Mouse (Mus musculus): ENCODE data around the gene Slc35g1. TPM values are rescaled to one million over a fixed set of nuclear protein-coding genes. Genes with fewer than 3 reads are reported as not detected.

Gene Slc35g1
- polyA plus RNA-seq, 1 experiment from 2014 or later = 2.9 TPM

- no peak for ATAC-seq (ENCODE audit: low FRiP score)
- Histone ChIP-seq H3K4me1 (no peaks in the 10 kb centered on the region), H3K36me3 (no peaks in the 10 kb centered on the region), H3K9ac (no peak overlapping the region), H3K9me3 (replicated peaks) (peaks cover 7% of the 10 kb centered on the region; the same call in 1 of the 2 replicates), H3K4me2 (replicated peaks) (no peak overlapping the region), H3K27ac (no peak overlapping the region), H3K27me3 (no peaks in the 10 kb centered on the region), H3K4me3 (no peak overlapping the region)
- WGBS = 68% methylated on average over 7 of the region's 7 CpGs
Measured at GRCm38 (mm10) chr19:38431326-38431725, 35.5 kb downstream of the Slc35g1 start.

DNA sequence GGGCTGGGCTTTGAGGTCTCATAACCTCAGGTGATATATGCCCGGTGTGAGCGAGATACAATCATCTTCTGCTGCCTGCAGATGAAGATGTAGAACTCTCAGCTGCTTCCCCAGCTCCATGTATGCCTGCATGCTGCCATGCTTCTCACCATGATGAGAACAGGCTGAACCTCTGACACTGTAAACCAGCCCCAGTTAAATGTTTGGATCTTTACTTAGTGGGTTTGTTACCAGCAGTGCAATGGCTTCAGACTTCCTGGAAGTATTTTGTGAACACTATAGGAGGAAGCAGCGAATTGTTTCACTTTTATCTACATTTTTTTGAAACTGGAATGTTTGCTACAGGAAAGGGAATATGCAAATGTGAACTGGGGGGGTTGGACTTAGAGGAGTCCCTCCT is 36.2 kb downstream of the Slc35g1 start:
- H3K4me1 ChIP-seq = no peaks in the 10 kb centered on the region
- no peak overlapping the region for H3K9ac ChIP-seq

DNA sequence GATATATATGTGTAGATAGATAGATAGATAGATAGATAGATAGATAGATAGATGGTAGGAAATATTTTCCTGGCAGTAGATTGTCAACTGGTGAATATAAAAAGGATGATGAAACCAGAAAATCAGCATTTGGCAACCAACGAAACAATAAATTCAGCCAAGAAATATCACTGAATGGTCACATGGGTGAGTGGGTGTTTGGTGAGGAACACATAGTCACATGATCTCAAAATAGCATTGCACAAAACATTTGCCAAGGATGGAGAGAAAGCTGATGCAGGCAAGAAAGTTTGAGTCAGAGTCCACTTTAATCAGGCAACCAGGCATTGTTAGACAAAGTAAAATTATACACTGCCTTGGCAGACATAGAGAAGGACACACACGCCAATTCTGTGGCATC is 37.6 kb downstream of the Slc35g1 start:
- no peaks in the 10 kb centered on the region for H3K36me3 ChIP-seq
- no peaks in the 10 kb centered on the region for H3K4me1 ChIP-seq
- WGBS = 95% methylated on average over 2 of the region's 2 CpGs
- no peak overlapping the region for H3K9ac ChIP-seq
- no peak overlapping the region for H3K4me3 ChIP-seq
- H3K9me3 ChIP-seq (replicated peaks) = peaks cover 7% of the 10 kb centered on the region; the same call in 1 of the 2 replicates
- H3K4me2 ChIP-seq (replicated peaks) = no peak overlapping the region
- ATAC-seq (ENCODE audit: low FRiP score) = no peak
- no peaks in the 10 kb centered on the region for H3K27me3 ChIP-seq
- no peak overlapping the region for H3K27ac ChIP-seq

More for the DNA sequence above, 36.2 kb downstream of the Slc35g1 start:
- Histone ChIP-seq H3K4me3 (no peak overlapping the region), H3K9me3 (replicated peaks) (peaks cover 7% of the 10 kb centered on the region; the same call in 1 of the 2 replicates), H3K4me2 (replicated peaks) (no peak overlapping the region), H3K27ac (no peak overlapping the region), H3K27me3 (no peaks in the 10 kb centered on the region), H3K36me3 (no peaks in the 10 kb centered on the region)
- ATAC-seq (ENCODE audit: low FRiP score) = no peak
- 84% methylated on average over 3 of the region's 3 CpGs for WGBS

DNA sequence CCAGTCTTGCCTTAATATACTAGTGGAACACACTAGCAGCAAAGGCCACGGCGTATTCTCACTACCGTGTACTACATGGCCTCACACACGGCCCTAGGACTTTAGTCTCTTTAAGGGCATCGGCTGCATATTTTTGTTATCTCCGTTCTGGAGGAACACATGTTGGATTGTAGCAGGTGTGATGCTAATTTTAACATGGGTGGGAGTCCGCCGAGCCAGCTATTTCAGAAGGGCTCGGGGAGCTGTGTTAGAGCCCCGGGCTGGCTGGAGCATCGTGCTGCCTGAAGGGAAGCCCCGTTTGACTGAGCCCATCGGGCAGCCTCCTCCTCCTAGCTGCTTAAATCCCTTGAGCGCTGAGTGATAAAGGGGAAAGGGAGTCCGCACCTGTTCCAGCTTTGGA is 39.4 kb downstream of the Slc35g1 start:
- 92% methylated on average over 15 of the region's 15 CpGs for whole genome bisulfite sequencing
- Histone ChIP-seq H3K9ac (no peak overlapping the region), H3K27ac (no peak overlapping the region), H3K9me3 (replicated peaks) (peaks cover 7% of the 10 kb centered on the region; the same call in 1 of the 2 replicates), H3K36me3 (no peaks in the 10 kb centered on the region), H3K4me3 (no peak overlapping the region), H3K4me2 (replicated peaks) (no peak overlapping the region), H3K4me1 (no peaks in the 10 kb centered on the region), H3K27me3 (no peaks in the 10 kb centered on the region)
- no peak for ATAC-seq (ENCODE audit: low FRiP score)

DNA sequence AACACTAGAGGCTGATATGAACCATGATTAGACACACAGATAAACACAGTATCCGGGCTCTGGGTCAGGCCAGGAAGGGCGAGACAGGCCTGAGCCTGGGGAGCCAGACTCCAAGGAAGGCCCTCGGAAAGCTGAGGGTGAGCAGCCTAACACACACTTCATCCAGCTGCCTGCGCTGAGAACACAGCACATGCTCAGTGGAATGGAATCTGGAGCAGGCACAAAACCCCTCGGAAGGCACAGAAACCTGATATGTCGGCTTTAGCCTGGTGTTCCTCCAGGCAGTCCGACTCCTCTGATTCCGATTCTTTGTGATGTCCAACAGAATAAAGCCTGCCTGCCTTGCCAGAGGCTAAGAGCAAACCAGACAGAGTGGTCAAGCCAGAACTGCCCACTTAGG is 46.1 kb downstream of the Slc35g1 start:
- H3K36me3 ChIP-seq = no peaks in the 10 kb centered on the region
- no peaks in the 10 kb centered on the region for H3K27me3 ChIP-seq
- no peak overlapping the region for H3K9ac ChIP-seq
- no peaks in the 10 kb centered on the region for H3K9me3 ChIP-seq (replicated peaks)
- H3K4me2 ChIP-seq (replicated peaks) = no peak overlapping the region
- 65% methylated on average over 8 of the region's 8 CpGs for WGBS
- no peaks in the 10 kb centered on the region for H3K4me1 ChIP-seq
- H3K4me3 ChIP-seq = no peak overlapping the region
- no peak overlapping the region for H3K27ac ChIP-seq
- no peak for ATAC-seq (ENCODE audit: low FRiP score)

GRCm38 (mm10) chr19:38445758-38446157 is 50.0 kb downstream of the Slc35g1 start:
- Histone ChIP-seq H3K4me1 (no peaks in the 10 kb centered on the region), H3K36me3 (no peaks in the 10 kb centered on the region), H3K9ac (no peak overlapping the region), H3K4me3 (no peak overlapping the region), H3K27ac (no peak overlapping the region), H3K9me3 (replicated peaks) (no peaks in the 10 kb centered on the region), H3K27me3 (no peaks in the 10 kb centered on the region), H3K4me2 (replicated peaks) (no peak overlapping the region)
- 77% methylated on average over 5 of the region's 5 CpGs for WGBS
- ATAC-seq (ENCODE audit: low FRiP score) = no peak

Other genes starting within 250 kb of the Slc35g1 start
- gene Fra10ac1, start 171.8 kb upstream of the Slc35g1 start, polyA plus RNA-seq (2016; fragmentation: Nextera tagmentation; extraction: Ambion mirVana) = 52.7 and 55.2 TPM in 2 replicates
- gene Lgi1, start 131.4 kb upstream of the Slc35g1 start, polyA plus RNA-seq (2016; fragmentation: Nextera tagmentation; extraction: Ambion mirVana) = 5.2 and 5.5 TPM in 2 replicates
- gene Plce1, start 85.1 kb downstream of the Slc35g1 start, polyA plus RNA-seq (2016; fragmentation: Nextera tagmentation; extraction: Ambion mirVana) = 6.9 and 7.6 TPM in 2 replicates

Data from hindbrain, embryonic 12.5 days (tissue).